Mouse (Mus musculus) CH12.LX (cell line): ENCODE measurements around the gene Eif3a. TPM values are rescaled to one million over a fixed set of nuclear protein-coding genes. Genes with fewer than 3 reads are reported as not detected.

Experiments
- DNase-seq: peaks from one replicate; pipeline ENCODE4 v3.0.0-alpha.2; 2013; ENCODE audit errors: extremely low read depth
- H3K27ac ChIP-seq: 2 replicates; pipeline ENCODE4 v1.5.1; 2012; ENCODE audit warnings: low read depth, mild to moderate bottlenecking, control low read depth, moderate library complexity; ENCODE audit not compliant: insufficient read depth
- H3K27me3 ChIP-seq: replicated peaks from 2 replicates; pipeline ENCODE3; 2012; ENCODE audit warnings: inconsistent platforms
- H3K36me3 ChIP-seq, 2 experiments: replicated peaks in 1 of 2; 2 replicates each; pipeline versions ENCODE3 to v1.6.1; 2012; ENCODE audit warnings: inconsistent platforms in 1 of 2, low read length in 1 of 2, mild to moderate bottlenecking in 1 of 2, mixed read lengths in 1 of 2, moderate library complexity in 1 of 2; ENCODE audit not compliant: control insufficient read depth in 1 of 2, insufficient read depth in 1 of 2
- H3K4me1 ChIP-seq, 2 experiments: 2 replicates each; pipeline ENCODE4 v1.6.1; 2012; ENCODE audit warnings: inconsistent platforms in 1 of 2, moderate library complexity in 1 of 2; ENCODE audit not compliant: insufficient read depth in 2 of 2, control insufficient read depth in 1 of 2
- H3K4me2 ChIP-seq: 2 replicates; pipeline ENCODE4 v1.6.1; 2012; ENCODE audit warnings: low read depth, mild to moderate bottlenecking, control low read depth; ENCODE audit not compliant: poor library complexity, insufficient read depth, severe bottlenecking
- H3K4me3 ChIP-seq, 3 experiments: fragments of 150-350 bp in 1 of 3; sonication (generic) in 1 of 3; replicated peaks in 1 of 3; 2 replicates each; pipeline versions ENCODE3 to v1.5.1; 2011 to 2012; ENCODE audit warnings: low read depth in 2 of 3, low read length in 2 of 3, mild to moderate bottlenecking in 2 of 3, moderate library complexity in 2 of 3, control low read depth in 1 of 3, improper control_type of control experiment in 1 of 3, inconsistent platforms in 1 of 3, mixed read lengths in 1 of 3; ENCODE audit not compliant: poor library complexity in 1 of 3
- H3K79me2 ChIP-seq: replicated peaks from 2 replicates; pipeline ENCODE4 v1.6.1; 2012; ENCODE audit warnings: mild to moderate bottlenecking, moderate library complexity; ENCODE audit not compliant: control insufficient read depth, poor library complexity, insufficient read depth, severe bottlenecking; ENCODE audit errors: extremely low read depth
- H3K9ac ChIP-seq: 2 replicates; pipeline ENCODE4 v1.6.1; 2012; ENCODE audit warnings: low read depth, mild to moderate bottlenecking, control low read depth, moderate library complexity; ENCODE audit not compliant: insufficient read depth
- H3K9me3 ChIP-seq: replicated peaks from 2 replicates; pipeline ENCODE3; 2012; ENCODE audit warnings: low read length, inconsistent platforms, mixed read lengths
- BHLHE40 ChIP-seq: IDR thresholded peaks from 2 replicates; pipeline ENCODE4 v1.6.1; 2011; ENCODE audit warnings: mild to moderate bottlenecking, low read depth, low read length, improper control_type of control experiment
- CHD2 ChIP-seq: IDR thresholded peaks from 2 replicates; pipeline ENCODE4 v1.6.1; 2011; ENCODE audit warnings: low read length, improper control_type of control experiment
- ELF1 ChIP-seq: IDR thresholded peaks from 2 replicates; pipeline ENCODE4 v1.6.1; 2014; ENCODE audit warnings: low read depth, mild to moderate bottlenecking, inconsistent platforms, low read length, improper control_type of control experiment
- HCFC1 ChIP-seq: IDR thresholded peaks from 2 replicates; pipeline ENCODE4 v1.6.1; 2012; ENCODE audit warnings: low read depth, mild to moderate bottlenecking, inconsistent platforms, low read length, improper control_type of control experiment
- MAFK ChIP-seq: IDR thresholded peaks from 2 replicates; pipeline ENCODE4 v1.6.1; 2011; ENCODE audit warnings: low read length, improper control_type of control experiment; ENCODE audit not compliant: insufficient replicate concordance
- MAX ChIP-seq: IDR thresholded peaks from 2 replicates; pipeline ENCODE4 v1.6.1; 2011; ENCODE audit warnings: low read length, improper control_type of control experiment
- MXI1 ChIP-seq: IDR thresholded peaks from 2 replicates; pipeline ENCODE4 v1.6.1; 2011; ENCODE audit warnings: mild to moderate bottlenecking, low read depth, low read length, improper control_type of control experiment
- MYC ChIP-seq: IDR thresholded peaks from 2 replicates; pipeline ENCODE4 v1.6.1; 2011; ENCODE audit warnings: low read depth, mild to moderate bottlenecking, improper control_type of control experiment, low read length
- NELFE ChIP-seq: IDR thresholded peaks from 2 replicates; pipeline ENCODE4 v1.6.1; 2011; ENCODE audit warnings: low read depth, low read length, improper control_type of control experiment
- NRF1 ChIP-seq: IDR thresholded peaks from 2 replicates; pipeline ENCODE4 v1.6.1; 2014; ENCODE audit warnings: low read depth, mild to moderate bottlenecking, inconsistent platforms, low read length, improper control_type of control experiment, moderate library complexity
- PAX5 ChIP-seq: IDR thresholded peaks from 2 replicates; pipeline ENCODE4 v1.6.1; 2012; ENCODE audit warnings: low read length, inconsistent platforms, mixed read lengths
- POLR2A ChIP-seq: IDR thresholded peaks from 2 replicates; pipeline ENCODE4 v1.6.1; 2011; ENCODE audit warnings: low read depth, mild to moderate bottlenecking, improper control_type of control experiment, low read length
- POLR2AphosphoS2 ChIP-seq: IDR thresholded peaks from 2 replicates; pipeline ENCODE4 v1.6.1; 2011; ENCODE audit warnings: low read depth, low read length, improper control_type of control experiment
- RAD21 ChIP-seq: IDR thresholded peaks from 2 replicates; pipeline ENCODE4 v1.6.1; 2011; ENCODE audit warnings: low read depth, mild to moderate bottlenecking, low read length, improper control_type of control experiment, moderate library complexity
- RCOR1 ChIP-seq: conservative IDR thresholded peaks from 2 replicates; pipeline ENCODE4 v1.6.1; 2012; ENCODE audit warnings: low read depth, mild to moderate bottlenecking, inconsistent platforms, low read length, improper control_type of control experiment
- UBTF ChIP-seq: IDR thresholded peaks from 2 replicates; pipeline ENCODE4 v1.6.1; 2012; ENCODE audit warnings: low read depth, mild to moderate bottlenecking, inconsistent platforms, low read length, improper control_type of control experiment, moderate library complexity
- USF2 ChIP-seq: conservative IDR thresholded peaks from 2 replicates; pipeline ENCODE4 v1.6.1; 2011; ENCODE audit warnings: low read depth, low read length, improper control_type of control experiment
- ZMIZ1 ChIP-seq: IDR thresholded peaks from 2 replicates; pipeline ENCODE4 v1.6.1; 2012; ENCODE audit warnings: low read depth, mild to moderate bottlenecking, inconsistent platforms, low read length, improper control_type of control experiment
- dilution Hi-C: fragments of 300-500 bp; cut with MboI; formaldehyde crosslinking; loops from 2 replicates; pipeline ENCODE4 v1.14.3; 2020; ENCODE audit warnings: low sequenced_read_pairs; ENCODE audit not compliant: extremely low pct_unique_long_range_greater_than_20kb, extremely low pct_ligation_motif_present
- in situ Hi-C: fragments of 300-500 bp; cut with MboI; formaldehyde crosslinking; loops from 3 replicates; pipeline ENCODE4 v1.14.3; 2019; ENCODE audit warnings: low sequenced_read_pairs, low pct_ligation_motif_present, low pct_unique_long_range_greater_than_20kb, mixed read lengths
- polyA plus RNA-seq: library from polyadenylated mRNA; unstranded; fragments of >175 nt; gene quantifications from 2 replicates; pipeline ENCODE4 v1.2.1, GENCODE M21; 2012; ENCODE audit warnings: low read depth; ENCODE audit not compliant: insufficient read length
- total RNA-seq, 2 experiments: library from RNA; depleted of rRNA; stranded (reverse); fragments of 300-350 nt in 1 of 2; fragments of >200 nt in 1 of 2; gene quantifications; 2 replicates each; pipeline ENCODE4 v1.2.3; 2012 to 2014

Eif3a gene
- total and polyA plus RNA-seq, 3 experiments: 128 to 372 (median 213) TPM

- no peak for TF ChIP-seq NELFE
- no peak for TF ChIP-seq RCOR1
- 0 out of 2 replicates have a peak, but pooled peaks have one; percentile 31 for TF ChIP-seq CHD2
- TF ChIP-seq HCFC1: no peak; the same call in 1 of the 2 replicates
- 0 out of 2 replicates have a peak, but pooled peaks have one; percentile 26 for TF ChIP-seq ELF1
- TF ChIP-seq PAX5: no peak
- no peak for TF ChIP-seq RAD21
- no peak for TF ChIP-seq MYC
- no peak for TF ChIP-seq POLR2AphosphoS2
- peak; percentile 58; the same call in 1 of the 2 replicates for TF ChIP-seq MAX
- TF ChIP-seq MAFK: no peak
- peak; percentile 87; the same call in 1 of the 2 replicates for TF ChIP-seq UBTF
Measured at GRCm38 (mm10) chr19:60756192-60757098, 34.0 kb downstream of the Eif3a start (continued).

GRCm38 (mm10) chr19:60755438-60756191 lies 34.8 kb downstream of the Eif3a start, which contains the start of gene Nanos1:
TSS of gene Nanos1 (plus strand) at chr19:60755987.
- dilution Hi-C loops (no loop called here), in situ Hi-C loops (no loop called here)
- peak; percentile 79 for DNase-seq
- Histone ChIP-seq H3K79me2 (no peaks in the 10 kb centered on the region), H3K4me1 (peaks cover 0 to 16% of the 10 kb centered on the region in 2 experiments; a peak in 2 of 4 replicates), H3K4me2 (peak within 1 kb of the TSS; percentile 75), H3K9me3 (no peaks in the 10 kb centered on the region), H3K4me3 (peak within 1 kb of the TSS; percentile 49 to 74 (median 62)), H3K9ac (peak within 1 kb of the TSS; percentile 14; the same call in 1 of the 2 replicates), H3K27me3 (peaks cover 6% of the 10 kb centered on the region), H3K36me3 (peaks cover 4 to 19% of the 10 kb centered on the region in 2 experiments), H3K27ac (no peak within 1 kb of the TSS)
- TF ChIP-seq POLR2A (peak; percentile 46; the same call in 1 of the 2 replicates), NELFE (no peak), BHLHE40 (0 out of 2 replicates have a peak, but pooled peaks have one; percentile 17), MXI1 (peak; percentile 20; the same call in 1 of the 2 replicates), NRF1 (peak; percentile 20; the same call in 1 of the 2 replicates), ZMIZ1 (peak; percentile 41), USF2 (no peak)
